Mouse (Mus musculus): ENCODE results near the gene Ypel5. TPM values are rescaled to one million over a fixed set of nuclear protein-coding genes. Genes with fewer than 3 reads are reported as not detected.
A peak's percentile ranks its signal among the peaks of the same experiment; 100 is the strongest.

Ypel5 gene
- total RNA-seq, 2 experiments from 2014 or later = 29.2 to 31.6 TPM

- intact Hi-C loops (cut with DNase I) = loop anchor here (5.0 kb wide), 1 partner anchor 79 kb away; the partner anchor contains the start of gene Lbh
- DNase-seq = no peak
Observed at GRCm38 (mm10) chr17:72837824-72838474, 1.7 kb downstream of the Ypel5 start.

- intact Hi-C loops (cut with DNase I) = loop anchor here (5.0 kb wide), 1 partner anchor 78 kb away; the partner anchor contains the start of gene Lbh
- DNase-seq = no peak
Observed at GRCm38 (mm10) chr17:72839000-72839399, 2.7 kb downstream of the Ypel5 start.

GRCm38 (mm10) chr17:72844393-72844792 lies 8.1 kb downstream of the Ypel5 start:
- intact Hi-C loops (cut with DNase I) = no loop called here
- no peak for DNase-seq

GRCm38 (mm10) chr17:72844949-72845490 lies 8.8 kb downstream of the Ypel5 start:
- DNase-seq = no peak
- intact Hi-C loops (cut with DNase I) = no loop called here

GRCm38 (mm10) chr17:72845521-72845920 lies 9.3 kb downstream of the Ypel5 start:
- no peak for DNase-seq
- intact Hi-C loops (cut with DNase I) = no loop called here

GRCm38 (mm10) chr17:72855298-72855697 lies 19.0 kb downstream of the Ypel5 start:
- no peak for DNase-seq

GRCm38 (mm10) chr17:72857677-72858633 lies 21.7 kb downstream of the Ypel5 start:
- peak in 1 of 2 experiments; percentile 18 for DNase-seq
- intact Hi-C loops (cut with DNase I) = loop anchor here (5.0 to 10.0 kb wide), 2 partner anchors 439 to 887 kb away; no protein-coding TSS in a partner anchor

More at GRCm38 (mm10) chr17:72855298-72855697, 19.0 kb downstream of the Ypel5 start:
- intact Hi-C loops (cut with DNase I) = loop anchor here (5.0 to 10.0 kb wide), 2 partner anchors 442 to 890 kb away; no protein-coding TSS in a partner anchor

GRCm38 (mm10) chr17:72863226-72863625 lies 27.0 kb downstream of the Ypel5 start:
- DNase-seq = no peak
- intact Hi-C loops (cut with DNase I) = no loop called here

- DNase-seq = no peak
- intact Hi-C loops (cut with DNase I) = no loop called here
Observed at GRCm38 (mm10) chr17:72866624-72867245, 30.5 kb downstream of the Ypel5 start.

- intact Hi-C loops (cut with DNase I) = no loop called here
- DNase-seq = no peak
Observed at GRCm38 (mm10) chr17:72868181-72868580, 31.9 kb downstream of the Ypel5 start.

GRCm38 (mm10) chr17:72878979-72879378 lies 42.7 kb downstream of the Ypel5 start:
- DNase-seq = no peak
- intact Hi-C loops (cut with DNase I) = no loop called here

GRCm38 (mm10) chr17:72880156-72880555 lies 43.9 kb downstream of the Ypel5 start:
- no peak for DNase-seq
- intact Hi-C loops (cut with DNase I) = no loop called here

- DNase-seq = no peak
- intact Hi-C loops (cut with DNase I) = no loop called here
Observed at GRCm38 (mm10) chr17:72881051-72881450, 44.8 kb downstream of the Ypel5 start.

- intact Hi-C loops (cut with DNase I) = no loop called here
- no peak for DNase-seq
Observed at GRCm38 (mm10) chr17:72881804-72882203, 45.6 kb downstream of the Ypel5 start.

GRCm38 (mm10) chr17:72889556-72890397 lies 53.5 kb downstream of the Ypel5 start:
- DNase-seq = peak in 1 of 2 experiments; percentile 19
- intact Hi-C loops (cut with DNase I) = loop anchor here (2.0 to 5.0 kb wide), 2 partner anchors 119 to 193 kb away; no protein-coding TSS in a partner anchor

GRCm38 (mm10) chr17:72890398-72890898 lies 54.2 kb downstream of the Ypel5 start:
- intact Hi-C loops (cut with DNase I) = loop anchor here (2.0 to 5.0 kb wide), 2 partner anchors 118 to 192 kb away; no protein-coding TSS in a partner anchor
- DNase-seq = no peak

- no peak for DNase-seq
- intact Hi-C loops (cut with DNase I) = loop anchor here (2.0 to 5.0 kb wide), 2 partner anchors 117 to 191 kb away; no protein-coding TSS in a partner anchor
Observed at GRCm38 (mm10) chr17:72891556-72891955, 55.3 kb downstream of the Ypel5 start.

GRCm38 (mm10) chr17:72895506-72895905 lies 59.3 kb downstream of the Ypel5 start:
- no peak for DNase-seq
- intact Hi-C loops (cut with DNase I) = no loop called here

GRCm38 (mm10) chr17:72897076-72897475 lies 60.8 kb downstream of the Ypel5 start:
- intact Hi-C loops (cut with DNase I) = no loop called here

More at GRCm38 (mm10) chr17:72897076-72897475, 60.8 kb downstream of the Ypel5 start:
- DNase-seq = no peak

Measured in gastrocnemius, postnatal 36 days (tissue).